Mouse (Mus musculus): ENCODE data around the gene Litaf. TPM values are rescaled to one million over a fixed set of nuclear protein-coding genes. Genes with fewer than 3 reads are reported as not detected.
"Not testable (repeated sequence)": the region's sequence is repeated elsewhere in the genome, so short reads cannot be mapped to it uniquely, and the experiment has no call there.

Litaf gene
- polyA plus RNA-seq, 1 experiment from 2014 or later: 113 TPM

DNA sequence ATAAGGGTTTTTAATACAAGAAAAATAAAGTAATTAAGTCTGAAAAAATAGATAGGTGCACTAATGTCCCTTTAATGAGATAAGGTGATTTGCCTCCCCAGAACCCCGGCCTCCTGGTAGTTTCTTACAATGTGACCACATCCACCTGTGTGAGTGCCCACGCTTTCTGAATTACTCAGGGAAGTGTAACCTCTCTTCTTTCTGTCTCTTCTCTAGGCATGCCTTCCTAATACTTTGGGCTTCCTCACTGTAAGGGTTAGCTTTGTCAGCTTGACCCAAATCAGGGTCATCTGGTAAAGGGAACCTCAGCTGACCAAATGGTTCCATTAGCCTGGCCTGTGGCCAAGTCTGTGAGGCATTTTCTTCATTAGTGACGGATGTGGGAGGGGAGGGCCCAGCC lies 51.5 kb downstream of the Litaf start:
- no peak overlapping the region for H3K27ac ChIP-seq
- H3K4me2 ChIP-seq: no peak overlapping the region
- no peak overlapping the region for H3K4me3 ChIP-seq
- no peak overlapping the region for H3K9ac ChIP-seq
- no peaks in the 10 kb centered on the region for H3K27me3 ChIP-seq
- no peaks in the 10 kb centered on the region for H3K36me3 ChIP-seq
- H3K9me3 ChIP-seq: no peaks in the 10 kb centered on the region
- 76% methylated on average over 3 of the region's 3 CpGs for WGBS
- ATAC-seq (ENCODE audit: insufficient number of reproducible peaks, low FRiP score, low TSS enrichment, low read depth): no peak
- H3K4me1 ChIP-seq: peaks cover 25% of the 10 kb centered on the region

DNA sequence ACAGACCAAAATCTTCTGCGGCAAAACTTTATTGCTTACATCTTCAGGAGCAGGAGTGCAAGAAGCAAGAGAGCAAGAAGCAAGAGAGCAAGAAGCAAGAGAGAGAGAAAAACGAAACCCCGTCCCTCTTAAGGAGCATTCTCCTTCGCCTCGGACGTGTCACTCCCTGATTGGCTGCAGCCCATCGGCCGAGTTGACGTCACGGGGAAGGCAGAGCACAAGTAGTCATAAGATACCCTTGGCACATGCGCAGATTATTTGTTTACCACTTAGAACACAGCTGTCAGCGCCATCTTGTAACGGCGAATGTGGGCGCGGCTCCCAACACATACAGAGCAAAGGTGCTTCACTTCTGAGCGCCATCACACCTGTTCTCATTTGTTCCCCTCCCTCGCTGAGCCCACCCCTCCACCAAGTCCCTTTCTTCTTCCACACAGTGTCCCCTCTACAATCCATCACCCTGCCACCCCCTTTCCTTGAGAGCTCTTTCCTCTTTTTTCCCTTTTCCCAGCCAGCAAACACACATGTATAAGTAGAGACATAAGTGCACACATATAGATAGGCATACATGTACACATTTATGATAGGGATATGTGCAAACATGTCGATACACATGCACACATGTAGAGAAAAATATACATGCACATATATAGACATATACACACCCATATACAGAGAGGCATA lies 52.4 kb downstream of the Litaf start:
- not testable (repeated sequence) for H3K9me3 ChIP-seq; H3K4me2 ChIP-seq; H3K4me3 ChIP-seq; H3K36me3 ChIP-seq; H3K27ac ChIP-seq; H3K9ac ChIP-seq; ATAC-seq (ENCODE audit: insufficient number of reproducible peaks, low FRiP score, low TSS enrichment, low read depth); H3K27me3 ChIP-seq
- WGBS: 88% methylated on average over 12 of the region's 19 CpGs
- H3K4me1 ChIP-seq: peaks cover 30% of the 10 kb centered on the region

DNA sequence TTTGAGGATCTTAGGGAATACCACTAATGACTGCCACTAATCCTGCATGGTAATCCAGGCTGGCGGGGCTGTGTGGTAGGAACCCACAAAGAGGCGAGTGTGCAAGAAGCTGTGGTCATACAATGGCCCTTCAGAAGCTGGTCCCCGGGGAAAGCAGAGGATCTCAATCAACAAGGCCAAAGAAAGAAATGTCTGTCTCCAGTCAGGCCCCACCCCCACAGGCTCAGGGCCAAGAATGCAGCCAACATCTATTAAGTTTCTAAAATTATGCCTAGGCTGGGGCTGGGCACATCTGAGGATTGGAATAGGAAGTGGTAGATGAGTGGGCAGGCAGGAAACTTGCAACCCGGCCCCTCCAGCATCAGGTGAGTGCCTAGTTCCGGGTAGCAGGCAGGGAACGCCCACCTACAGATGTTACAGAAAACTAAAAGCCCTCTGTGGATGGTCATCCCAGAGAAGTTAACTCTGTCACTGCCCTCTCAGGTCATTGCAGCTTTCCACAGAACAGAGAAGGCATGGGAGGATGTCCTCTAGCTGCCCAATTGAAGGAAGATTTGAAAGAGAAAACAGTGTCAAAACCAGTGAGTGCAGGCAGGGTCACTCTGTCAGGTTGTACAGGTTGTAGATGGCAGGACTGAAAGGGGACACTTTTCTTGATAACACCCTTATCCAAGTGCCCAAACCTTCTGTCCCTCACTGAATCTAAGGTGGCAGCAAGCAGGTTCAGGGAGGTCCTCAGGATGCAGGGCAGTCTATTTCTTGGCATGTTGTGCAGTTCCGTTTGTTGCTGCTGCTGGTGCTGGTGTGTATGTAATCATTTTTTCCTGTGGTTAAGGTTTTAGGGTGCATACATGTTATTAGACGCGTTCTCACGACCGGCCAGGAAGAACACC lies 53.1 kb downstream of the Litaf start:
- peak overlapping the region; percentile 73 for H3K27ac ChIP-seq

DNA sequence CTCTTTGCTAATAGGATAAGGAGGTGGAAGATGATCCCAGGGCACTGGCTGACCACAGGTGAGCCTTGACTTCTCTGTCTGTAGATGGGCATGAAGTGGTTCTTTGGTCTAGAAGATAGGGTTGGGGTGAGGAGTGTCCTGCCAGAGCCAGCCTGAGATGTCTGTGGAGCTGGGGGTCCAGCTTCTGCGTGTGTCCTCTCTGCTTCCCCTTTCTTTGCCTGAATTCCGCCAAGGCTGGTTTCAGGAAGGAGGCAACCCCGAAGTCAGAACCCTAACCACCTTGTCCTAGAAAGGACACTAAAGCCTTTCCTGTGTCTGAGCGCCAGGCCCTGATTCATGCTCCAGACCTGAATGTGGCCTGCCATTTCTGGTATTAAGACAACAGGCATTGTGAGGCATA lies 54.0 kb downstream of the Litaf start:
- no peak for ATAC-seq (ENCODE audit: insufficient number of reproducible peaks, low FRiP score, low TSS enrichment, low read depth)
- Histone ChIP-seq H3K4me1 (peaks cover 36% of the 10 kb centered on the region), H3K4me2 (no peak overlapping the region), H3K27me3 (no peaks in the 10 kb centered on the region), H3K9ac (no peak overlapping the region), H3K4me3 (no peak overlapping the region), H3K36me3 (no peaks in the 10 kb centered on the region), H3K9me3 (no peaks in the 10 kb centered on the region), H3K27ac (peak overlapping the region; percentile 73; the same call in 1 of the 2 replicates)
- 86% methylated on average over 4 of the region's 4 CpGs for WGBS

More for the DNA sequence above, 53.1 kb downstream of the Litaf start:
- Histone ChIP-seq H3K27me3 (no peaks in the 10 kb centered on the region), H3K4me1 (peaks cover 32% of the 10 kb centered on the region), H3K36me3 (no peaks in the 10 kb centered on the region), H3K4me3 (no peak overlapping the region), H3K9ac (no peak overlapping the region), H3K9me3 (no peaks in the 10 kb centered on the region), H3K4me2 (no peak overlapping the region)
- peak; percentile 62 for ATAC-seq (ENCODE audit: insufficient number of reproducible peaks, low FRiP score, low TSS enrichment, low read depth)
- WGBS: 47% methylated on average over 11 of the region's 11 CpGs

DNA sequence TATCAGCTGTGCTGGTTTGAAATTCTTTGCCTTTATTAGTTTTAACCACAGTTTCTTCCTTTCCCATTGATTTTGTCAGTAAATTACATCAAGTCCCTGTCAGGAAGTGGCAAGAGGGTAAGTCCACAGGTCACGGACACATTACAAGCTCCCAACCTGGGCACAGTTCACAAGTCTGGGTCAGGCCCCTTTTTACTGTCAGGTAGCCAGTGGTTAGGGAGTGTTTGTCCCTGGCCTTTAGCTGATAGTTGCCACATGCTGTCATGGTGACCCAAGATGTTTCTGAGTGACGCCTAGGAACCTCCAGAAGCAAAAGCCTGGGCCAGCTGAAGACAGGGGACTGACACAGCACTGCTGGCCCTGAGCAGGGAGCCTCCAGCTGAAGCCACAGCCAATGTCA lies 54.8 kb downstream of the Litaf start:
- no peak for ATAC-seq (ENCODE audit: insufficient number of reproducible peaks, low FRiP score, low TSS enrichment, low read depth)
- no peak overlapping the region for H3K9ac ChIP-seq
- no peak overlapping the region for H3K4me2 ChIP-seq
- H3K36me3 ChIP-seq: no peaks in the 10 kb centered on the region
- no peaks in the 10 kb centered on the region for H3K9me3 ChIP-seq
- WGBS: 74% methylated on average over 2 of the region's 2 CpGs
- H3K27me3 ChIP-seq: no peaks in the 10 kb centered on the region
- peaks cover 40% of the 10 kb centered on the region for H3K4me1 ChIP-seq
- no peak overlapping the region for H3K4me3 ChIP-seq
- no peak overlapping the region for H3K27ac ChIP-seq

DNA sequence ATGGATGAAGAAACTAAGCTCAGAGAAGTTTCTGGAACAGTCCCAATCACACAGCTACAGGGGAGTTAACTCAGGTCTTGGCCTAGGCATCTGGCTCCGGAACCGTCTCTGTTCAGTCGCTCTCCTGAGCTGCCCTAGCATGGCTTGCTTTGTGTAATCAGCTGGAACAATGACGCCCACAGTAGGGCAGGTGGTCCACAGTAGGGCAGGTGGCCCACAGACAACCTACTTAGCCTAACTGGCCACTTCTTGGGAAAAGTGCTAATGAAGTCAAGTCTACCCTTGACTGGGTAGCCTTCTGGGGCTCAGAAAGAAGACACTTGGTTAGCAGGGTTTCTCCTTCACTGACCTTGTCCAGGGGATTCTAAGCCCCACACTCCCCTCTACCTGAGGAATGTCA lies 55.7 kb downstream of the Litaf start:
- ATAC-seq (ENCODE audit: insufficient number of reproducible peaks, low FRiP score, low TSS enrichment, low read depth): no peak
- Histone ChIP-seq H3K27me3 (no peaks in the 10 kb centered on the region), H3K4me3 (no peak overlapping the region), H3K4me2 (no peak overlapping the region), H3K27ac (no peak overlapping the region), H3K9me3 (no peaks in the 10 kb centered on the region), H3K36me3 (no peaks in the 10 kb centered on the region), H3K9ac (no peak overlapping the region), H3K4me1 (peaks cover 44% of the 10 kb centered on the region)
- 95% methylated on average over 4 of the region's 4 CpGs for WGBS

DNA sequence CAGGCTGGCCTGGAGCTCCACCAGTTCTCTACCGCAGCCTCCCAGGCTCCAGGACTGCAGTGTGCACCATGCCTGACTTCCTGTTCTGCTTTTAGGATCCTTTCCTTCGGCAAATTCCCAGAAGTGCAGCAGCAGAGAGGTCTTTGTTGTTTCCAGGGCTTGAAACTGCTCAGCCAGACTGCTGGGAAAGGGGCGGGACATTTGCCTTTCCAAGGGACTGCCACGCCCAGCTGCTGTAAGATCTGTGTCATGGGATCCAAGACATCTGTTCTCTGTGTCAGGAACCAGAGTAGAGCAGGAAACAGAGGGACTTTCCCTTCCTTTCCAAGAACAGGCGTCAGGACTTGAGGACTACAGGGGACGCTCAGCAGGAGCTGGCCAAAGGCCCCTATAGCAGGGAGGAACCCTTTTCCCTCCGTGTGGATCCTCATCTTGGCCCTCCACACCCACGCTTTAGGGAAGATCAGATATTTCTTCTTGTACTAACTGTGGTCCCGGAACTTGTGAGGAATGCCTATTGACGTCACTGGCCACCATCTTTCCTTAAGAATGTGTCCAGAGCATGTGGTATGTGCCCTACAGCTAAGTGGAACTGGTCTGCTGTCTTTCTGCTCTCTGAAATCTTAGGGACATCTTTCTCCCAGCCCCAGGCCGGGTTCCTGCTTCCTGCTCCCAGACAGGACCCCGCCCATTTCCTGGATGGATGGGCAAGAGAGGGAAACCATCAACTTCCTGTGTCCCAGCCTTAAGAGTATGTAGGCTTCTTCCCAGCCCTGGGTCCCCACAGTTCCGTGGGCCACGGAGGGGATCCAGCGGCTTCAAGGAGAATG lies 57.6 kb downstream of the Litaf start:
- Histone ChIP-seq H3K36me3 (no peaks in the 10 kb centered on the region), H3K27me3 (no peaks in the 10 kb centered on the region), H3K4me1 (peaks cover 41% of the 10 kb centered on the region), H3K9me3 (no peaks in the 10 kb centered on the region), H3K4me2 (peak overlapping the region; percentile 30), H3K27ac (peak overlapping the region; percentile 94), H3K9ac (0 out of 2 replicates have a peak overlapping the region, but pooled peaks have one; percentile 17), H3K4me3 (peak overlapping the region; percentile 8; the same call in 1 of the 2 replicates)
- WGBS: 27% methylated on average over 15 of the region's 15 CpGs
- ATAC-seq (ENCODE audit: insufficient number of reproducible peaks, low FRiP score, low TSS enrichment, low read depth): peak; percentile 80

DNA sequence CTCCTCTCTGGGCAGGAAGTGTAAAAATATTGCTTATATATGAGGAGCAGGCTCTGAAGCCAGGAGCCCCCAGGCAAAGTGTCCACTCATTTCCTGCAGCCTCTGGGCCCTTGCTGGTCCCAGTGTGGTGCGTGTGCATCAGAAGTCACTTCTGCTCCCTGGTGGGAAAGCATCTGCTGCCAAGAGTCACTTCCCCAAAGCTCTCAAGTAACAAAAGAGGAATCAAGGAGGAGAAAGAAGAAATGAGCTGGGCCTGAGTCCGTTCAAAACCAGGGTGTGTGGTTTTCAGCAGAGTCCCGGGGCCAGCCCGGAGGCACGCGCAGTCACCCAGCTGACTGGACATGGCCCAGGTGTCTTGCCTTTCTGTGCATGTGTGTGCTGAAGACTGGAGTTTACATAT lies 59.9 kb downstream of the Litaf start:
- Histone ChIP-seq H3K4me2 (no peak overlapping the region), H3K27me3 (no peaks in the 10 kb centered on the region), H3K9me3 (no peaks in the 10 kb centered on the region), H3K4me3 (no peak overlapping the region), H3K9ac (no peak overlapping the region), H3K36me3 (no peaks in the 10 kb centered on the region), H3K27ac (peak overlapping the region; percentile 63), H3K4me1 (peaks cover 28% of the 10 kb centered on the region)
- no peak for ATAC-seq (ENCODE audit: insufficient number of reproducible peaks, low FRiP score, low TSS enrichment, low read depth)
- 68% methylated on average over 6 of the region's 6 CpGs for WGBS

DNA sequence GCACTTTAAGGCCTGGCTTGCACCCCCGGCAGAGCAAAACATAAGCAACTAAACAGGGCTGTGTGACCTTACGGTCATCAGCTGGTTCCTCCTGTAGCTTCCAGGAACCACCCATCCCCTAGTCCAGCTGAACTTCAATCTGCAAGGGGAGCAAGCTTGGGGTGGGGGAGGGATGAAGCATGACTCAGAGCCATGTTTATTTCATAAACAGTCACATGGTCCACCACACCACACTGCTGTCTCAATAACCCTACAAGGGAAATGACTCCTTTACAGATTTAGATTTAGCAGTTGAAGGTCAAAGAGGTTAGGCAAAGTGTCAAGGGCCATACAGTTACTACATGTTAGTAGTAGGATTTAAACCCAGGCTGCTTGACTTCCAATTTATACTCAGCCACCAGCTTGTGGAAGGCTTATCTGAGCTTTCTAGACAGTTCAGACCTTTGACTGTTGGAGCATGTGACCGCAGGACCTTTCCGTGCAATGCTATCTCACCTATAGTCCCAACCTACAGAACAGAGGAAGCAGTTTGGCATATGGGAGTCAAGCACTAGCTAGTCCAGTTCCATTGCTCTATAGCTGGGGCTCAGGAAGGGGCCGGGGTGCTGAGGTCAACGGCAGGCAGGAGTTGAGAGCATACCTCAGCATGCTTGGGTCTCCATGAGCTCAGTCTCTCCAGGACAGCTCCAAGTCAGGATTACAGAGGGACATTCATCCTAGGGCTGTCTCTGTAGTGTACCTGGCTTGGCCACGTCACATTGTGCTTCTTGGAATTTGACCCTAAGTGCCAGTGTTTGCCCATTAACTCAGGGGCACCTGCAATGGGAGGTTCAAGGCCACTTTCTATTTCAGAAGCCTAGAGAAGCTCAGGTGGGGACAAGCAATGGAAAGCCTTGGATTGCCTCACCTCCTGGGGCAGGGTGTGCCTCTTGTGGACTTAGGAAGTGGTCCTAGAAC lies 64.0 kb downstream of the Litaf start:
- H3K9me3 ChIP-seq: no peaks in the 10 kb centered on the region
- 86% methylated on average over 7 of the region's 7 CpGs for WGBS
- peaks cover 8% of the 10 kb centered on the region; the same call in 1 of the 2 replicates for H3K4me1 ChIP-seq
- ATAC-seq (ENCODE audit: insufficient number of reproducible peaks, low FRiP score, low TSS enrichment, low read depth): no peak
- H3K4me2 ChIP-seq: no peak overlapping the region
- no peak overlapping the region for H3K27ac ChIP-seq
- H3K4me3 ChIP-seq: no peak overlapping the region
- no peaks in the 10 kb centered on the region for H3K27me3 ChIP-seq
- H3K9ac ChIP-seq: no peak overlapping the region
- H3K36me3 ChIP-seq: no peaks in the 10 kb centered on the region

DNA sequence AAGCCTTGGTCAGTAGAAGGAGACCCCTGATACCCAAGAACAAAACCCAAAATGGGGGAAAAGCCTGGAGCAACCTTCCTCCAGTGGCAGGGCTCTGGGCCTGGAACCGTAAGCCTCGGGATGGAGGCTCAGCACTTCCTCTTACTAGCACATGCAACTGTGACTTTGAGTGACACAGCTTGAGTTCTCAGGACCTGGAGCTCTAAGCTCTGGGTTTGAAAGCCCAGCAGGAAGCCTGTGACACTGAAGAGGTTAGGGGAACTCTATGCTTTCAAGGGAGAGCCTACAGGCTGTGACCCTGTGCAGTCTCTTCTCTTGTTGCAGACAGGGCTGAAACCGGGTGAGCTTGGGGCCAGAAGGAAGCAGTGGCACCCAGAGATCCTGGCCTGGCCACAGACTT lies 66.1 kb downstream of the Litaf start:
- Histone ChIP-seq H3K4me1 (no peaks in the 10 kb centered on the region), H3K9ac (no peak overlapping the region), H3K4me2 (no peak overlapping the region), H3K36me3 (no peaks in the 10 kb centered on the region), H3K9me3 (no peaks in the 10 kb centered on the region), H3K4me3 (no peak overlapping the region), H3K27me3 (no peaks in the 10 kb centered on the region), H3K27ac (no peak overlapping the region)
- no peak for ATAC-seq (ENCODE audit: insufficient number of reproducible peaks, low FRiP score, low TSS enrichment, low read depth)
- WGBS: 75% methylated on average over 3 of the region's 3 CpGs

DNA sequence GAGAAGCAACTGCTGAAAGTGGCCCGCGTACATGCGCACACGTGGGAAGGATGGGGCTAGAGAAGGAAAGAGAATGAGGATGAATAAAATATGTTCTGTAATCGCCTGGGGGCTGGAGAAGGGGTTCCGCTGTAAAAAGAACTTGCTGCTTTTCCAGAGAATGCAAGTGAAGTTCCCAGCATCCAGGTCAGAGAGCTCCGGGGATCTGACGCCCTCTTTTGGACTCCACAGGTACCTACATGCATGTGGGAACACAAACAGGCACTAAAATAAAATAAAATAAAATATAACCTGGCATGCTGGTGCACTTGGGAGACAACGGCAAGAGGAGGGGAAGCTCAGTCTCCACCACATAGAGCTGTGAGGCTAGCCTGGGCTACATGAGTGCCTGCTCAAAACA lies 67.7 kb downstream of the Litaf start:
- no peak overlapping the region for H3K9ac ChIP-seq
- peaks cover 8% of the 10 kb centered on the region; the same call in 1 of the 2 replicates for H3K4me1 ChIP-seq
- H3K27ac ChIP-seq: no peak overlapping the region
- H3K4me3 ChIP-seq: no peak overlapping the region
- no peaks in the 10 kb centered on the region for H3K9me3 ChIP-seq
- H3K36me3 ChIP-seq: no peaks in the 10 kb centered on the region
- ATAC-seq (ENCODE audit: insufficient number of reproducible peaks, low FRiP score, low TSS enrichment, low read depth): no peak
- no peak overlapping the region for H3K4me2 ChIP-seq
- 76% methylated on average over 9 of the region's 9 CpGs for WGBS
- H3K27me3 ChIP-seq: no peaks in the 10 kb centered on the region

Measured in limb, embryonic 15.5 days (tissue).